Mouse (Mus musculus): ENCODE measurements around the gene 1700016C15Rik.

The 1700016C15Rik gene

DNA sequence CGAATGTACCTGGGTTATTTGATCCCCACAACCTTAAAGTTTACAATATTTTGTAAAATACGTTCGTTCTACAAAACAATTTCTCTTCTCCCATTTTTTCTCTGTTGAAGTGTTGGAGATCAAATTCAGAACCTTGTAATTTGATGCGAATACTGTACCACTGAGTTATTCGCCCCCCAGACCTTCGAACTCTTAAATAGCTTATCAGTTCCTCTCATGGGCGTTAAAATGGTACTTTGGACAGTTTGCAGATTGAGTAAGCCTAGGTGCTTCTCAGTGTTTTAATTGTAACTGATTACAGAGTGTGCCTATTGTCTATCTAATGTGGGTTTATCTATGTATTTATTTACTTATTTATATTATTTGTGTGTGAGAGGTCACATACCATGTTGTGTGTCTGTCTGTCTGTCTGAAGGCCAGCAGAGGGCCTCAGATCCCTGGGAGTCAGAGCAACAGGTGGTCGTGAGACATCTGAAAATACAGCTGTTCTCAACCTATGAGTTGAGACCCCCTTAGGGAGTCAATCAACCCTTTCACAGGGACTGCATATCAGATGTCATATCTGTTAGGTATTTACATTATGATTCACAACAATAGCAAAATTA is 67.6 kb downstream of the 1700016C15Rik start:
- DNase-seq (ENCODE audit: low spot score), result no peak
